Mouse (Mus musculus) right cerebral cortex, adult 18-20 months (tissue): ENCODE results near the gene Klrb1.
A peak's percentile ranks its signal among the peaks of the same experiment; 100 is the strongest.
"Not testable (repeated sequence)": the region's sequence is repeated elsewhere in the genome, so short reads cannot be mapped to it uniquely, and the experiment has no call there.

ENCODE experiments used
- DNase-seq: peaks from one replicate; pipeline ENCODE4 v3.0.0; 2022; ENCODE audit warnings: mixed read lengths

Gene Klrb1

DNA sequence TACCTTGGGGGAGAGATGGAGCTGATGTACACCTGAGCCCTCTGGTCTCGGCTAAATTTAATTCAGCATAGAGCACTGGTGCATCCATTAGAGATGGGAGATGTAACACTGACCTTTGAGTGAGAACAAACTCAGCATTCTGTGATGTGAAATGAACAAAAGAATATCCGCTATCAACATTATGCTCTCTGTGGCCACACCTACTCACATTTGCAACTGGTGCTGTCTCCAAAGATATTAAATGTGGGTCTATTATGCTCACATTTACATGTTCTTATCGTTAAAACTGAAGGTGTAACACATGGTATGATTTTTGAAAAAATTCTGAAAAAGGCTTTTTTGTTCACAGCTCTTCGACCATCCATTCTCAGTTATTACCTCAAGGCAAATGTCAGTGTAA is at the start of gene Klrb1:
Gene Klrb1 (minus strand): TSS at position 101 of the 400 bp plus-strand sequence.
- DNase-seq: no peak

DNA sequence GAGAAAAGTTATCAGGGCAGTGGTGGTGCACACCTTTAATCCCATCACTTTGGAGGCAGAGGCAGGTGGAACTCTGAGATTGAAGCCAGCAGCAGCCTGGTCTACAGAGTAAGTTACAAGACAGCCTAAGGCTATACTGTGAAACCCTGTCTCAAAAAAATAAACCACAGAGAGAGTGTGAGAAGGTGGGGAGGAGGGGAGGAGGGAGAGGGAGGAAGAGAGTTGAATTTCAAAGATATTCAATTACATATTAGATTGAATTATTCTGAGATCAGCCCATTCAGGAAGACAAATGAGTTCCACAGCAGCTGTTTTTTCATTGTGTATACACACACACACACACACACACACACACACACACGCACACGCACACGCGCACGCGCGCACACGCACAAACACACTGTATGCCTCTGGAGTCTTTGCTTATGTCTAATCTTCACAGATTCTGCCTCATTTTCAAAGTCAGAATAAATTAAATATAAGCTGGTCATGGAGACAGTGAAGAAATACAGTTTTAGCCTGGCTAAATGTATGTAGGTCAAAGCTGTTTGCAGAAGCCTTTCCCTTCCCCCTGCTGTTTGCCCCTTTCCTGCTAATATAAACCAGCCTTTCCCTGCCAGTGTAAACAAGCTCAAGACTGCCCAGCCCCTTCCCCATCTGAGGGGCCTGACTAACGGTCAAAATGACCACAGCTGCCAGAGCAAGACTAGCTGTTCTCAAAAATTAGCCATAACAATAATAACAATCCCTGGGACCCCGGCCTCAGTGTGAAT is 46.8 kb upstream of the Klrb1 start:
- no peak for DNase-seq

DNA sequence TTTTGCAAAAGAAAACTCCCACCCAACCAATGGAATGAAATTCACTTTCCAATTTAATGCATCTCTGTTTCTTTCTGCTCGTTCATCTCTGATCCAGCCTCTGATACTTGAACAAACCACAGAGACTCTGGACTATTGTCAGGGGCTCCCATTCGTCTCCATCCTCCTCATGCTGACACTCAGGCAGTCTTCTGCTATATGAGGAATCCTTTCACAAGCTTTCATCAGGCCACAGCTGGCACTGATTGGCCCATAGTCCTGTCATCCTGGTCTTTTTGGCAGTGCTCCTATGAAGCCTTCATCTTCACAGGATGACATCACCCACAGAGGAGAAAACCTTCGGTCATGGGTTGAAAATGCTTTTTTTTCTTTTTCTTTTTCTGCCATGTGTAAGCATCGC is 45.2 kb upstream of the Klrb1 start:
- no peak for DNase-seq

DNA sequence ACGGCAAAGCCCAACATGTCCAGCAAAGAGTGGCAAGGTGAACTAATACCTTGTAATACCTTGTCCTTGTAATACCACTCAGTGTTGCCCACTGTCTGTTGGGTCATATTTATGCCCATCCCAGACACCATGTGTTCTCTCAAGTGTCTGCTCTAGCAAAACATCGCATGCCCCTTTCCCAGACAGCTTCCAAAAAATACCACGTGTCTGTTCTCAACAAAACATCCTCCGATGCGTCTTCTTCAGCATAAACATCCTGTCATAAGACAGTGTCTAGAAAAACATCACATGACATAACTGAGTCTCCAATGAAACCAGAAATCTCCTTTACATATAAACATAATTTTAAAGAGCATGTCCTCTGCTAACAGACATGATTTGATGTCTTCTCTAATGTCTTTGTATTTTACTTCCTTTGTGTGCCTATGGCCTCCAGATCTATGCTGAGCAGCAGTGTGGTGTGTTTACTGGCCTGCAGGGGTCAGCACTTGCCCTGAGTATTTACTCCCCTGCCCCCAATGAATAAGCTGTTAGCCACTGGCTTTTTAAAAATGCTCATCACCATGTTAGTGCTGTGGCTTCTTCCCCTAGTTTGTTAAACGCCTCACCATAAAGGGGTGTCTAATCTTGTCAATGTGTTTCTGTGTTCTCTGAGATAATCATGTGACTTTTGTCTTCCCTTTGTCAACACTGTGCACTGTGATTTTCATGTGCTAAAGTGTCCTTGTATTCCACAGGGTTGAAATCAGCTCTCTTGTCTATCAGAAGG is 43.8 kb upstream of the Klrb1 start:
- DNase-seq: peak; percentile 11

DNA sequence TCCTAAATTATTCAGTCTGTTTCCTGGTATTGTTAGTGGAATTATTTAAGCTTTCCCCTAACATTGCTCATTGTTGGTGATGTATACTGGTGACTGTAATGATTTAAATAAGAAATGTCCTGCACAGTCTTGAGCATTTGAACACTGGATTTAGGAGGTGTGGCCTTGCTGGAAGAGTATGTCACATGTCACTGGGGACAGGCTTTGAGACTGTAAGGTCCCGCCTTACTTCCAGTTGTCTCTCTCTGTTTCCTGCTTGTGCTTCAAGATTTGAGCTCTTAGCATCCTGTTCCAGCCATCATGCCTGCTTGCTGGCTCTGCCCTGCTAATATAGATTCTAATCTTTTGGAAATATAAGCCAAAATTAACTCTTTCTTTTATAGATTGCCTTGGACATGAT is 42.4 kb upstream of the Klrb1 start:
- DNase-seq: no peak

DNA sequence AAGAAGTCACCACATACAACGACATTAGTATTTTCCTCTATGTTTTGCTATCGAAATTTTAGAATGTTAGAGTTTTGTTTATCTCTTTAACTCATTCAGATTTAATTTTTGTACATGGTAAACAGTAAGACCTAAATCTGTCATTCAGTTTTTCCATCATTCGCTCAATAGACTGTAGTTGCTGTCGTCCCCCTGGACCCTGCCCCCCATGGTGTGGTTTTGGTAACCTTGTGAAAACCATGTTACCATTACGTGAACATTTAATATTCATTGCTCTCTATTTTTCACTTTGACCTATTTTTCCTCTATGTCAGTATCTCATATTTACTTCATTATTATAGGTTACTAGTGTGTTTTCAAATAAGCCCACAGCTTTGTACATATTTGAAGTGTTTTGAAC is 41.7 kb upstream of the Klrb1 start:
- no peak for DNase-seq

DNA sequence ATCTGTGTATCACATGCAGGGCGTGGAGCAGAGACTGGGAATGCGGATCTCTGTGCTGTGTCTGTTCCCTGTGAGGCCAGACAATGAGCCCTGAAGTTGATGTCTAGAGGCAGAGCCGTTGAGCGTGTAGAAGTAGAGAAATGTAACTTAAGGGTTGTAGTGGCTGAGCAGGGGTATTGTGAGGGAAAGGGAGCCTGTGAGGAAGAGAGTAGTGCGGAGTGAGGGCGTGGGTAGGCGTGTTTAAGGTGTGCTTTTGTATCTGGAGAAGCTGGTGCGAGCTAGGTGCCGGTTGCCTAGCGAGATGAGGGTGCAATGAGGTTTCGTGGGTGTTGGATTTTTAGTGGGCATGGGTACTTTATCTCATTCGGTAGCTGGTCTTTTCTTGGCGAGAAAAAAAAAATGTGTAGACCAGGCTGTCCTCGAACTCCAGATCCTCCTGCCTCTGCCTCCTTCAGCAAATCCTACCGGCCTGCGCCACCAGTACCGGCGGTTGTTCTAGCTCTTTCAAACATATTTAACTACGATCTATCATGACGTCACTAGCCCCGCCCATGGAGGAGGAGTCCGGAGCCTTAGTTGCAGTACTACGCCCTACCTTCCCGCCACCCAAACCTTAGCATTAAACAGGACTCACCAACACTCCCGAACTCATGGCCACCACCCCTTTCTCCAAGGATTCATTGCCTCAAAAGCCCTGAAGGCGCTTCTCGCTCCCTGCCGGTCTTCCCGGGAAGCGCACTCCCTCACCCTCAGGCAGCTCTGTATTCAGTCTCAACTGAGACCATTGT is 41.1 kb upstream of the Klrb1 start:
- DNase-seq: peak; percentile 98

DNA sequence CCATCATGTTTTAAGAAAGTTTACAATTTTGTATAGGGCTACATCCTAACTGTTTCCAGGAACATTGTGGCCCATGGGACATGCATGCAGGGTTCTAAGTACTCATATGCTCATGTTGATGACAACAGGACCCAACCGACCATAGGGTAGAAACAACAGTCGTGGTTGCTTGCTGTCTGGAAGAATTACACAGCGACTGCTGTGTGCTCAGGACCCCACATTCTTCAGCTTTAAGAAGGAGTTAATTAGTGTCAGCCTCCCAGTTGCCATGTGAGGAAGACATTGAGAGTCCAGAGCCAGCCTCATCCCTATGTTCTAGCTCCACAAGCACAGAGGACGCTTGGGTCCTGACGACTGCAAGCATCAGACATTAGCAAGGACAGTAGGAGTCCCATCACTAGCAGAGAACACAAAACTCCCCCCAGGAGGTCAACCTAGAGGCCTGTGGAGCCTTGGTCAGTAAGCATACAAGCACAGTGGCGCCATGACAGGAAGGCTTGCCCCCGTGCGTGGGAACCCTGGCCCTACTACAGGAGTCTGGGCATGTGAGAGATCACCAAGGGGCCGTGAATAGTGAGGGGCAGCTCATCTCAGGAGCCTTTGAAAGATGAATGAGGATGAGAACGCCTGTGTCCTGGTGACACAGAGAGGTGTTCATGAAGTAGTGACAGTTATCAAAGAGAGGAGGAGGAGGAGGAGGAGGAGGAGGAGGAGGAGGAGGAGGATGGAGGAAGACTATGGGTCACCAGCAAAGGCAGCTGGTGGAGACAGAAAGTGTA is 40.2 kb upstream of the Klrb1 start:
- not testable (repeated sequence) for DNase-seq

DNA sequence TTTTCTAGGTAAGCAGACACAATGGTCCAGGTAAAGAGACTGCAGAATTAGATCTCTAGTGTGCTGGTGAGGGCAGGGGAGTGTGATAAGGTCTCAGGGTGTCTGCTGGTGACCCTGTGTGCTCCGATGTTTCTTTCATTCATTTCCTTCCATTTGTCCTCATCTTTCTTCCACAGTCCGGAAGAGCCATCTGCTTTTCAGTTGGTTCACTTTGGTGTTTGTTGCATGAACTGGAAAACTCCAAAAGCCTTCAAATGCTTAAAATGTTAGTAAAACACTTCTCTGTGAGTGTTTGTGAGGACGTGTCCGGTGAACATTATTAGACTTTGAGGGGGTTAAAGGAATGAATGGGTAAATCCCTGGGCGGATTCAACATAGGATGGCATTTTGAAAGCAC is 38.3 kb upstream of the Klrb1 start:
- no peak for DNase-seq

DNA sequence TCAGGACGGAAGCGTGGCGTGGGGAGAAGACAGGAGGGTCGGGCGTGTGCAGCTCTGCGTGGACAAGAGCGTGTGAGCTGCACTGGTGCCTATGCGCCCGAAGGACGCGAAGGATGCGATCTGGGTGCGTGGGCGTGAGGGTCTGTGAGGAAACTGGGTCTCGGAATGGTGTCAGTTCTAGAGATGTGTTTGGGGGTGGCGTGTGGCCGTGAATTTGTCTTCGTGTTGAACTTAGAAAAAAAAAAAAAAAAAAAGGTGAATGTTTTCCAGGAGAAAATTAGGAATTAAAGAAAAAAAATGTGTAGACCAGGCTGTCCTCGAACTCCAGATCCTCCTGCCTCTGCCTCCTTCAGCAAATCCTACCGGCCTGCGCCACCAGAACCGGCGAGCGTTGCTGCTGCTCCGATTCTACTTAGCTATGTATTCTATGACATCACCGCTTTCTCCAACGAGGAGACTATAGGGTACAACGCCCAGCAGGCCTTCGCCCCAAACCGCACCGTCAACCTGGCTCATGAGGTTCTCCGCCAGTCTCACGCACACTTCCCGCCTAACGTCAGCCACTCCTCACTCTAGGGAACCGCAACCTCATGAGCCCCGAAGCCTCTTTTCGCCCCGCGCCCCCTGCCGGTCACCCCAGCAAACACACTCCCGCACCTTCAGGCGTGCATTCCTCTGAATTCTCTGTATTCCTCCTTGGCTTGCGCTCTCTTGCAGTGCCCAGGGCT is 37.7 kb upstream of the Klrb1 start:
- peak; percentile 90 for DNase-seq

DNA sequence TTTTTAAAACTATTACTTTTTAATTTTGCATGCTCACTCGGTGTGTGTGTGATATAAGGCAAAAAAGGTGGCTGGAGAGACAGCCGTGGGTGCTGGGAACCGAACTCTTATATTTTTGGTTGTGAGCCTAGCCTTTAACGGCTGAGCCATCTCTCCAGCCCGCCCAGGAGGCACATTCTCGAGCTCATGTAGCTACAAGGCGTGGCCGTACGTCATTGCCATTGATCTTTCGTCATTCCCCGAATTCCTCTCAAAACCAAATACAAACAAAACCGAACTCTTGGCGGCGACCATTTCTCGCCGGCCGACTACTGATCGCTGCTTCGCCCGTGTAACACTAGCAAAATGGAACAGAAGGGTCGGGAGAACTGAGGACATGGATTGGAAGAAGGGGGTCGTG is 37.2 kb upstream of the Klrb1 start:
- DNase-seq: peak; percentile 92

DNA sequence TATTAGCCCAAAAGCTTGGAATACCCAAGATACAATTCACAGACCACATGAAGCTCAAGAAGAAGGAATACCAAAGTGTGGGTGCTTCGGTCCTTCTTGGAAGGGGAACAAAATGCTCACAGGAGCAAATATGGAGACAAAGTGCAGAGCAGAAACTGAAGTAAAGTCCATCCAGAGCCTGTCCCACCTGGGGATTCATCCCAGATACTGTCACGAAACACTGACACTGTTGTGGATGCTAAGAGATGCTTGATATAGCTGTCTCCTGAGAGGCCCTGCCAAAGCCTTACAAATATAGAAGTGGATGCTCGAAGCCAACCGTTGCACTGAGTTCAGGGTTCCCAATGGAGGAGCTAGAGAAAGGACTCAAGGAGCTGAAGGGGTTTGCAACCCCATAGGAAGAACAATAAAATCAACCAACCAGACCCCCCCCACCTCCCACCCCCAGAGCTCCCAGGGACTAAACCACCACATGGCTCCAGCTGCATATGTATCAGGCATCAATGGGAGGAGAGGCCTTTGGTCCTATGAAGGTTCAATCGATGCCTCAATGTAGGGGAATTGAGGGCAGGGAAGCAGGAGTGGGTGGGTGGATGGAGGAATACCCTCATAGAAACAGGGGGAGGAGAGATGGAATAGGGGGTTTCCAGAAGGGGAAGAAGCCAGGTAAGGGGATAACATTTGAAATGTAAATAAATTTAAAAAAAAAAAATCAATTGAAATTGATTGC is 36.5 kb upstream of the Klrb1 start:
- DNase-seq: no peak

DNA sequence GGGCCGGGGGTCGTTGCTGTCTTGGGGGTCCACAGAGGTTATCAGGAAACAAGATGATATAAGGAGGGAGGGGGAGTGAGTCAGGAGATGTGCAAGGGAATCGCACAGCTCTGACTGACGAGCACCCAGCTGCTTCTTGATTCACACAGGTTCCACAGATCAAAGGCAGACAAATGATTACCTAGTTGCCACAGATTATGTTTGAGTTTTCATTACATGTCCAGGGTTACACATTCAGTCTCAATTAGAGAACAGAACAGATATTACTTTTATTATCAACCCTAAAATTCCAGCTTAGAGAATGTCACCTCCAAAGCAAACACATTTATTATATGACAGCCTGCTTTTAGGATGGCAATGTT is 32.5 kb upstream of the Klrb1 start:
- not testable (repeated sequence) for DNase-seq

DNA sequence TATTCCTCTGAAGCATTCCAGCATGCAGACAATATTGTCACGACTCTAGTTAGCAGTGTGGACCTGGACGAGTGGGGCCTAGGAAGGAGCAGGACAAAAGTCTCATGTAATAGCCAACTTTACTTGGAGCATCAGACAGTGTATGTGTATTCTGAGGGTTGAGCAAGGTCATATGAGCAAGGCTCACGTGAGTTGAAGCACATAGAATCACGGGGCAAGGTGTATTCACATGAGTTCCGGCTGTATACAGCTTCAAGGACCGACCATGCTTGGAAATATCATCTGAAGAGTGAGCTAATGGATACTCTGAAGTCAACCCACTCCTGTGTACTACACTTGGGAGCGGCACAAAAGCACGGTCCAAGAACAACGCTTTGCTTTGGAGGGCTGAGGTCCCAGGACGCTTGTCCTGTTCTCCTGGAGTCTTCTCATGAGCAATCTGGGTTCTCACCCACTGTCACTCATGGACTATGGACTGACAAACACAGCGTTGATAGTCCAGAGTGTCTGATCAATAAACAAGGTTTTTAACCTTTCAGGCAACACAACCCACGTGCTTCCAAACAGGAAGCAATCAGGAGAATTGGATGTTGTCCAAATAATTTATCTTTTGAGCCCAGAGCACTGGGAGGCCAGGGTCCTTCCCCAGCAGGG is 32.0 kb upstream of the Klrb1 start:
- DNase-seq: not testable (repeated sequence)

DNA sequence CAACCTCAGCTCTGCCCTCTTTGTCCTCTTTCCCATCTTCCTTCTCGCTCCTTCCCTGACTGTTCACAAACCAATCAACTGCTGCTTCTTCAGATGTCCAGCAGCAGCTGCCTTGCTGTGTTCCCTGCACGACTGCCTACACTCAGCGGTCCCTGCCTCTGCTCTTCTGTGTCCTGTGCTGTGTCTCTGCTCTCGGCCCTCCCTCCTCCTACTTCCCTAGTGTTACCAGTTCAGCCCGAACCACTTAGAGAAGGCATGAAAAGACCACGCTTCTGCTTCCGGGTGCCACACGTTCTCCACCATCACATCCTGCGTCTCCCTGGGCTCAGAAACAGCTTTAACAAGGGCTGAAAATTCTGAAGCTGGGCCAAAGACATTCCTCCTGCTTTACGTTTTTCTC is 31.4 kb upstream of the Klrb1 start:
- peak; percentile 25 for DNase-seq

DNA sequence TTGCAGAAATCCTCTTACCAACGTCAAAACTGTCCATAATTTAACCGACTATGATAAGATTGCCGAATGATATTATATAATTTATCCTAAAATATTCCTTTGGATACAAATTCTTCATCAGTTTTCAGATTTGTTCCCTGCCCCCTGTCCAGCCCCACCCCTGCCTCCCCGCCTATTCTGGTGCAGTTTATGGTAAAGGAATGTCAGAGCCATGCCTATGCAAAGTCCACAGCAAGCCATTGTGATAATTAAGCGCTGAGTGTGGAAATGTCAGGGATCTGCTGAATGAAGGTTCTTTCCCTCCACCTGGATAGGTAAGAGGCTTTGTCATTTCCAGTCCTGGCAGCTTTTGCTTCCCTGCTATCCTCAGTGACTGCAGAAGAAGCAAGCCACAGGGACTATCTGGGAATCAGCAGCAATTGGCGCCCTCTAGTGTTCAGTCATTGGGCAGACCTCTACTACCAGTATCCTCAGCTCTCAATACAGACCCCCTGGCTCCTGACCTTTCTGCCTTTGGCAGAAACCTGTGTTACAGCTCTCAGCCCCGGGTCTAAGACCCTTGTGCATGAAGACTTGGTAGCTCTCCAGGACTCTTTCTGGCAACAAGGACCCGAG is 30.9 kb upstream of the Klrb1 start:
- DNase-seq: peak; percentile 90

DNA sequence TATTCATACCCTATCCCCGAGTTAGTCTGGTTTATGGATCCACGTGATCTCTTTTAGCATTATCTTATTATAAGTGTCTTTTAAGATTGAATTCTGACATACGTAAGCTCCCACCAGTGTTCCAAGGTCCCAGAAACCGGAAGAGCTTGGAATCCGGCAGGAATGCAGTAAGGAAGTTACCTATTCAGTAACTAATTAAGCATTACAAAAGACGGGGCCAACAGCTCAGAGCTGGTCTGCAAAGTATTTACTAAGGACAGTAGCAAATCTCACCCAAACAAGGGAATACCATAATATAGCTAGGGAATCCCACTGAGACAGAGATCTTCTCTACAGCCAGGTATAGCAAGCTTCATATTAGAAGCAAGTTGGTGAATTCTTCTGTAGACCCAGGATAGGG is 24.1 kb upstream of the Klrb1 start:
- not testable (repeated sequence) for DNase-seq

DNA sequence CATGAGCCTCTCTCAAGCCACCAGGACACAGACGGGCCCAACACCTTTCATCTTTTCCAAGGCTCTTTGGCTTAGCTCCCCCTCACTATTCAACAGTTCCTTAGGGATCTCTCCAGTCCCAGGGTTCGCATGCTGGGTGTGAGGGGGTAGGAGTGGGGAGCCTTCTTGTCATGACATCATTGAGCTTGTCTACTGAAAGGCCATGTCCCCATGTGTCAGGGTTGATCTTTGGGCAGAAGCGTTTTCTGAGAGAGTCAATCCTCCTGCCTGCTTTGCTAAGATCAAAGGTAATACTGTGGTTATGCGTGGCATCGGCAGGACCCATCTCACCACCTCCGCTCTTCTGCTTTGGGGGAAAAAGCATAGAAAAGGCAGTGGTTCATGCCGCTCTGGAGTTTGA is 14.6 kb upstream of the Klrb1 start:
- no peak for DNase-seq

DNA sequence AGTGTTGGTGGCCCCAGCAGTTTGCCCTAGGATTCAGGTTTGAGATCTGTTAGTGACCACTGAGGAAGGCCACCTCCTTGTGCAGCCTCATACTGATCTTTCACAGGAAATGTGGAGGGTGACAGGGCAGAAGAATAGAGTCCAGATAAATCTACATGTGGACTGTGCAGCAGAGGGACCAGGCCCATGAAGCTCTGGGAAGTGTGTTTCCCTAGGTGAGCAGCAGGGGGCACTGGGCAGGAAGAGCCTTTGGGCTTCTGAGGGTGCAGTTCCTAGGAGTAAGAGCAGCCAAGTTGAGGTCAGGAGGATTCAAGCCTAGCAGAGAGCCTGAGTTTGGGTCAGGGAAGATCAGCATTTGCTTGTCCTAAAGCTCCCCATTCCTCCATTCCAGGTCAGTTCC is 13.2 kb upstream of the Klrb1 start:
- no peak for DNase-seq

DNA sequence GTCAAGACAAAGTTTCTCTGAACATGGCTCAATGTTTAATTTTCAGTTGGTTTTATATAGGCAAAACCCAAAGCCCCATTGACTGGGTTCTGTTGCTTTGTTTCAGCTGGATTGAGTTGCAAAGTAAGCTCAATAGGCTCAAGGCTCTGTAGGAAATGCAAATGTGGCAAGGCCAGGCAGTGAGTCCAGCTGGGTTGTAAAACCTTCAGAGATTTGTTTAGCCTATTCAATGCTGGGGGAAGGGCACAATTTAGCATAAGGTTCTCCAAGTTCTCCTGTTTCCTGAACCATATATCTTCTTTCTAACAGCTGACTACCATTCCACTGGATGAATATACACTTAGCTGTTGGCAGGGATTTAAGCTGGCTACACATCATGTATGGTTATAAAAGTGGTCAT is 12.0 kb upstream of the Klrb1 start:
- DNase-seq: no peak
